Mouse (Mus musculus) limb, embryonic 14.5 days (tissue): Measurements from ENCODE around the gene Usp47. TPM values are rescaled to one million over a fixed set of nuclear protein-coding genes. Genes with fewer than 3 reads are reported as not detected.
A peak's percentile ranks its signal among the peaks of the same experiment; 100 is the strongest.

ENCODE experiments used
- ATAC-seq: fragments of 200-750 bp; cut with Nextera tagmentation; 2 replicates; pipeline ENCODE4 v1.8.0; 2017; ENCODE audit warnings: low read depth, moderate number of reproducible peaks, moderate TSS enrichment; ENCODE audit not compliant: low FRiP score
- DNase-seq: peaks from one replicate; pipeline ENCODE4 v3.0.0-alpha.2; 2015; ENCODE audit warnings: low spot score
- H3K27ac ChIP-seq: fragments of 300-500 bp; sonication (generic); replicated peaks from 2 replicates; pipeline ENCODE4 v1.5.1; 2014; ENCODE audit warnings: low read depth, mild to moderate bottlenecking, low read length, moderate library complexity, mixed read lengths
- H3K27me3 ChIP-seq: fragments of 300-500 bp; sonication (generic); 2 replicates; pipeline ENCODE4 v1.6.1; 2014; ENCODE audit warnings: low read length, mixed read lengths; ENCODE audit not compliant: control insufficient read depth, insufficient read depth
- H3K36me3 ChIP-seq: fragments of 300-500 bp; sonication (generic); 2 replicates; pipeline ENCODE4 v1.6.1; 2014; ENCODE audit warnings: mild to moderate bottlenecking, low read length, moderate library complexity, mixed read lengths; ENCODE audit not compliant: control insufficient read depth, insufficient read depth
- H3K4me1 ChIP-seq: fragments of 300-500 bp; sonication (generic); 2 replicates; pipeline ENCODE4 v1.6.1; 2014; ENCODE audit warnings: antibody characterized with exemption, low read length, mixed read lengths; ENCODE audit not compliant: control insufficient read depth, insufficient read depth
- H3K4me2 ChIP-seq: fragments of 300-500 bp; sonication (generic); replicated peaks from 2 replicates; pipeline ENCODE4 v1.6.1; 2014; ENCODE audit warnings: low read depth, mild to moderate bottlenecking, low read length, moderate library complexity; ENCODE audit not compliant: severe bottlenecking
- H3K4me3 ChIP-seq: fragments of 300-500 bp; sonication (generic); replicated peaks from 2 replicates; pipeline ENCODE4 v1.5.1; 2014; ENCODE audit warnings: low read length
- H3K9ac ChIP-seq: fragments of 300-500 bp; sonication (generic); 2 replicates; pipeline ENCODE4 v1.6.1; 2014; ENCODE audit warnings: mild to moderate bottlenecking, low read depth, low read length, moderate library complexity; ENCODE audit not compliant: severe bottlenecking
- H3K9me3 ChIP-seq: fragments of 300-500 bp; sonication (generic); 2 replicates; pipeline ENCODE4 v1.6.1; 2016; ENCODE audit warnings: low read length; ENCODE audit not compliant: control insufficient read depth
- POLR2A ChIP-seq: fragments of 200-500 bp; IDR thresholded peaks from 2 replicates; pipeline ENCODE4 v1.8.0; 2012; ENCODE audit warnings: inconsistent platforms, mild to moderate bottlenecking, moderate library complexity, borderline replicate concordance; ENCODE audit not compliant: insufficient read depth, insufficient read length; ENCODE audit errors: extremely low read depth
- WGBS: fragments of 180-500 bp; shearing (Covaris S2); extraction: QIAGEN DNeasy Blood & Tissue Kit; methylation state at CpG from one replicate; pipeline ENCODE4 v1.1.7; 2014; 5-methylcytosine and 5-hydroxymethylcytosine counted together
- polyA plus RNA-seq, 2 experiments: library from polyadenylated mRNA; depleted of rRNA in 1 of 2; stranded (reverse) in 1 of 2; unstranded in 1 of 2; fragments of >200 nt; fragmentation: Nextera tagmentation in 1 of 2; extraction: Ambion mirVana in 1 of 2; gene quantifications; 2 replicates each; pipeline versions ENCODE4 v1.2.1 to v1.2.3; 2012 to 2014

Gene Usp47
- polyA plus RNA-seq, 2 experiments, result 51.9 to 81.2 TPM

DNA sequence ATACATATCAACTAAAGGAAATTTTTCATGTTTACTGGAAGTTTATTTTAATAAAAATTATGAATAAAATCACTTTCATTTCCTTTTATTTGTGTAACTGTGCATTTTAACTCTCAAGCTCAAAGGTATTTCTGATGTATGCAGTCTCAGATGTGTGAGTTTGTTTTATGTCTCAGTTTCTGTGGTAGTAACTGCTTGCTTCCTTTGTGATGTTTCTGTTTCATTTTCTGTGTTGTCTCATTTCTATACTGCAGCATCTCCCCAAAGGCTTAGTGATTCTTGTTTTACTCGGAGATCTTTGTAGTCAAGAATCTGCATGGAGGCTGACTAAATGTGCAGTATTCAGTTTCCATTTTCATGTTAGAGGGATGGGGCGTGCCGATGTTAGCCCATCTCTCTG lies 30.4 kb downstream of the Usp47 start:
- no peaks in the 10 kb centered on the region for H3K4me1 ChIP-seq
- no peak for ATAC-seq
- WGBS, result 88% methylated on average over 3 of the region's 3 CpGs

GRCm38 (mm10) chr7:112055901-112056625 lies 32.8 kb downstream of the Usp47 start:
- Histone ChIP-seq H3K4me3 (no peak overlapping the region), H3K9ac (no peak overlapping the region), H3K4me1 (no peaks in the 10 kb centered on the region), H3K9me3 (no peaks in the 10 kb centered on the region), H3K27me3 (no peaks in the 10 kb centered on the region), H3K36me3 (peaks cover 43% of the 10 kb centered on the region), H3K27ac (no peak overlapping the region), H3K4me2 (no peak overlapping the region)
- DNase-seq (no peak), ATAC-seq (no peak)
- WGBS, result 67% methylated on average over 8 of the region's 8 CpGs
- no peak for TF ChIP-seq POLR2A

More for the DNA sequence above, 30.4 kb downstream of the Usp47 start:
- Histone ChIP-seq H3K4me3 (no peak overlapping the region), H3K4me2 (no peak overlapping the region), H3K27ac (no peak overlapping the region), H3K9me3 (no peaks in the 10 kb centered on the region), H3K9ac (no peak overlapping the region), H3K36me3 (peaks cover 38% of the 10 kb centered on the region), H3K27me3 (no peaks in the 10 kb centered on the region)
- DNase-seq, result no peak
- TF ChIP-seq POLR2A, result no peak

GRCm38 (mm10) chr7:112074868-112075267 lies 51.6 kb downstream of the Usp47 start:
- no peak for TF ChIP-seq POLR2A
- H3K36me3 ChIP-seq, result peaks cover 49% of the 10 kb centered on the region
- H3K9me3 ChIP-seq, result no peaks in the 10 kb centered on the region
- H3K4me2 ChIP-seq, result no peak overlapping the region
- H3K27me3 ChIP-seq, result no peaks in the 10 kb centered on the region
- ATAC-seq (no peak), DNase-seq (no peak)
- 92% methylated on average over 5 of the region's 5 CpGs for WGBS
- no peak overlapping the region for H3K27ac ChIP-seq
- no peak overlapping the region for H3K9ac ChIP-seq
- H3K4me3 ChIP-seq, result no peak overlapping the region
- no peaks in the 10 kb centered on the region for H3K4me1 ChIP-seq

DNA sequence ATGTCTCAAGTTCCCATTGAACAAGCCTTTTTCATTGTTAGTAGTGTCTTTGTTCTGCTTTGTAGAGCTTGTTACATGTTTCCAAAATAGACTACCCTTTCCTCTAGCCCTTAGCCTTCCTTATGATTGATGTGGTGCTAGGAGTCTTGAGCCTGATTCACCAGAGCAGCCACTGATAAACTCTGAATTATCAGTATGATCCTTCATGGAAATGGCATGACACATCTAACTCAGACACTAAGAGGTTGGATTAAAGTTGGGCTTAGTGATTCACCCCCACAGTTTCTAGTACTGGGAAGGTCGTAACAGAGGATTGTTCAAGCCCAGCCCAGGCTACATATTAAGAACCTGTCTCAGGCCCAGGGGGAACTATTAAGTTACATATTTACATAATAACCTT lies 59.3 kb downstream of the Usp47 start:
- DNase-seq (no peak), ATAC-seq (no peak)
- Histone ChIP-seq H3K4me2 (no peak overlapping the region), H3K4me1 (no peaks in the 10 kb centered on the region), H3K36me3 (peaks cover 54% of the 10 kb centered on the region), H3K4me3 (no peak overlapping the region), H3K27me3 (no peaks in the 10 kb centered on the region), H3K9me3 (no peaks in the 10 kb centered on the region), H3K27ac (no peak overlapping the region), H3K9ac (no peak overlapping the region)
- 78% methylated on average over 1 of the region's 1 CpGs for WGBS
- TF ChIP-seq POLR2A, result no peak

DNA sequence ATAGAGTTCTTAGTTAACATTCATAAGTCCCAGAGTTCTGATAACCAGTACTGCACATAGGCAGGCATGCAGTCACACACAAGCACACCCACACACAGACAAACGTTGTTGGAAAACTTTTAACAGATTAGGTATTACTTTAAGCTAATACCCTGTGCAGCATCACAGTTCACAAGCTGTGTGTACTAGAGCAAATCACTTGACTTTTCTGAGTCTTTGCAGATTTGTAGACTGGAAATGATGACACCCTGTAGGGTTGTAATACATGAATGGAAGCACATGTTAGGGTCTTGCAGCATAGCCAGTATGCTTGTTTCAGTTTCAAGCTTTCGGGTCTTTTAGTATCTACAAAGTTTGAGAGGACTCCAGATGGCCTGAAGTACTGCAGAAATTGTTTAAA lies 60.9 kb downstream of the Usp47 start:
- no peak overlapping the region for H3K4me2 ChIP-seq
- 53% methylated on average over 2 of the region's 2 CpGs for WGBS

More for the DNA sequence above, 60.9 kb downstream of the Usp47 start:
- Histone ChIP-seq H3K36me3 (peaks cover 59% of the 10 kb centered on the region), H3K27ac (no peak overlapping the region), H3K9ac (no peak overlapping the region), H3K4me3 (no peak overlapping the region), H3K4me1 (no peaks in the 10 kb centered on the region), H3K9me3 (no peaks in the 10 kb centered on the region), H3K27me3 (no peaks in the 10 kb centered on the region)
- DNase-seq (peak; percentile 16), ATAC-seq (peak; percentile 55; the same call in 1 of the 2 replicates)
- no peak for TF ChIP-seq POLR2A
